Mouse (Mus musculus): Measurements from ENCODE around the gene Cdh6.

Cdh6 gene

GRCm38 (mm10) chr15:13057728-13058127 is 115.7 kb downstream of the Cdh6 start:
- no peak for DNase-seq (ENCODE audit: low spot score)

- no peak for DNase-seq (ENCODE audit: low spot score)
Observed at GRCm38 (mm10) chr15:13057302-13057701, 116.2 kb downstream of the Cdh6 start.

DNA sequence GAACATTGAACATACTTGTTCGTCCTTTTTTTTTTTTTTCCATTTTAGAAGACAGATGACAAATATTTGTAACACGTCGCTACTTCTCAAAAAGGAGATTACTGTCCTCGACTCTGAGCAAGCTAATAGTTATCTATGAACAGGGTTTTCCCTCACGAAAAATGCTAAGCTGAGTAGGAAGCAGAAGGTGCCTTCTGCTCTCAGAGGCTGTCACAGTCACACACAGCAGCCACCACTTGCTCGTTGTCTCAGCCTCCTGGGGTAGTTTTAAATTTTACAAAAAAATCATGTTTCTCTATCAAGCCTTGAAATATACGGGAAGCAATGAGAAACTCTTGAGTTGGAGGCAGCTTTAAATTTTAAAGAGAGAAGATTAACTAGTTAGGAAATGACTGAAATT is 125.6 kb downstream of the Cdh6 start:
- DNase-seq (ENCODE audit: low spot score), result no peak

DNA sequence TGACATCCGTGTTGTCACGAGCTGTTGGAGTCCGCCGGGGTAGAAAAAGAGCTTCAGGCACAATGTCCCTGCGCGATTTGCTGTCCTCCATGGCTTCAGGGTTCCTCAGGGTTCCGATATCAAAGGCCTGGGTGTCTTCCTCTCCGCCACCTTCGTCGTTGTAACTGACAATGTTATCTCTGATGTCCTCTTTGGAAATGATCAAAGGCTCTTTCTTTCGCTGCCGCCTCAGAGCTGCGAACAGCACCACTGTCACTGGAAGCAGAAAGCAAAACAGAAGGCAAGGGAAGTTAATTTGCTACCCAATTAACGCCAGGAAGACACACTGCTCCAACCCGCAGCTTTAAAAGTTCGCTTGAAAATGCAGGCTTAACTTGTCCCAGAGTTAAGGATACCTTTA is 139.0 kb downstream of the Cdh6 start:
- no peak for DNase-seq (ENCODE audit: low spot score)

DNA sequence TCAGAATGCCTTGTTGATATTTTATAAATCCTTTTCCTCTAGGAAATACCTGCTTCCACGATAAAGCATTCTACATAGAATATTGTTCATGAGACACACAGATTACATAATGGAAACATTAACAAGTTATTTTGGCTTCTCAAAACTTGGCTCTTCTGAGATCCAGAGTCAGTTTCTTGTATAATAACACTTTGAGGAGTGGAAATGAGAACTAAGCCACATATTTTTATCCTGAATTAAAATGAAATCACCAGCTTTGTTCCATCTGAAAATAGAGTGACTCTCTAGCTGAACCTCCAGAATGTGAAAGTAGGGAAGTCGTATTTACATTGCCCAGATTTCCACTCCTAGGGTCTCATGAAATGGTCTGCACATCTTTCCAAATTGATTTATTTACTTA is 142.8 kb downstream of the Cdh6 start:
- no peak for DNase-seq (ENCODE audit: low spot score)

DNA sequence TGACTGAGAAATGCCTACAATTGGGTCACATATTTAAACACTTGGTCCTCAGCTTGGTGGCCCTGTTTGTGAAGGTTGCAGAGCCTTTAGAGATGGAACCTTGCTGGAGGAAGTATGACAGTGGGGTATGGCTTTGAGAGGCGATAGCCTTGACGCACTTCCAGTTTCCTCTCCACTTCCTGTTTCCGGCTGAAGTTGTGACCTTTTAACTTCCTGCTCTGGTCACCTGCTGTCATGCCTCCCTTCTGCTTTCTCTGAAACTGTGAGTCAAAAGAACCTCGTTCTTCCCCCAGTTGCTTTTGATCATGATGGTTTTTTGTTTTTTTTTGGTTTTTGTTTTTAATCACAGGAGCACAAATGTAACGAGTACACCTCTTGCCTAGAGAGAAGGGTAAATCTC is 146.0 kb downstream of the Cdh6 start:
- no peak for DNase-seq (ENCODE audit: low spot score)

DNA sequence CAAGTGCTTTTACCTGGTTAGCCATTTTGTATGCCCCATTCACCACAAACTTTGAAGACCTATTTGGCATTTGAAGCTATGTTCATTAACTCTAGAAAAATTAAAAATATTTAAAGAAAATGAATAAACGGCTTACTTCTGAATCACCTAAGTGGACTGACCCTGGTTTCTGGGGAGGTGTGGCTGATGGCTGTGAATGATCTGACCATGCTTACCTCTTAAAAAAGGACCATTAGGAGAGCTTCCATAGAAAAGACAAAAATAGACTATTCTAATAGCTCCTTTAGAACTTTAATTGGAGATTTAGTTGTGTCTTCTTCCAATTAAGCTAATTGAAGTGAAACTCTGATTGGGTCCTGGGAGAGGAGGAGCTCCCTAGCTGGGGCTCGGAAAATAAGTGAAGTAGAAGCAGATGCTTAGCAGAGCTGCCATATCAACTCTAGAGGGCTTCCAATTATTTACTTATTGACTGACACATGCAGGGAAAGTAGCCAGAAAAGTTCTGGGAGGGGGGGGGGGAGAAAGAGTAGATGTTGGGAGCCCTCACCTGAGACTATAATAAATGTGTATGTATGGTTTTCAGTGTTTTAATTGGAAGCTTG is 156.6 kb downstream of the Cdh6 start:
- DNase-seq (ENCODE audit: low spot score), result no peak

DNA sequence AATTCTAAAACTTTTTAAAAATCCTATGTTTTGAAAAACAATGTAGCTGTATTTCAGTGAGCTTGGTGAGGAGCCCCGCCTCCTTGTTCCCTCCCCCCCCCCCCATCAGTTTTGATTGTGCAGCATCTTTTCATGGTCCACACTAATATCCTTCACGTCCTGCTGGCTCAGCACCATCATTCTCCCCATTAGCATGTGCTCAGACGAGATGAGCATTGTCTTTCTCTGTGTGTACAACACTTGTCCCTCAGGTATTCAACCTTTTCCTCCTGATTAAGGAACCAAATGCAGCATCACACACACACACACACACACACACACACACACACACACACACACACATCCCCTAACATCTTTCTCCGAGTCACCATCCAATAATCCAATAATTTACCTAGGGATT is 164.7 kb downstream of the Cdh6 start:
- no peak for DNase-seq (ENCODE audit: low spot score)

- no peak for DNase-seq (ENCODE audit: low spot score)
Observed at GRCm38 (mm10) chr15:13005934-13006333, 167.5 kb downstream of the Cdh6 start.

- DNase-seq (ENCODE audit: low spot score), result no peak
Observed at GRCm38 (mm10) chr15:13001549-13001948, 171.9 kb downstream of the Cdh6 start.

GRCm38 (mm10) chr15:12994563-12995359 is 178.7 kb downstream of the Cdh6 start:
- no peak for DNase-seq (ENCODE audit: low spot score)
